Mouse (Mus musculus) MEL (cell line): Measurements from ENCODE around the gene Stat6. TPM values are rescaled to one million over a fixed set of nuclear protein-coding genes. Genes with fewer than 3 reads are reported as not detected.

Source experiments
- DNase-seq: peaks from one replicate; pipeline ENCODE4 v3.0.0; 2011; ENCODE audit warnings: low read depth, low spot score
- H3K27ac ChIP-seq: 2 replicates; pipeline ENCODE4 v1.5.1; 2012; ENCODE audit warnings: low read depth, mild to moderate bottlenecking, control low read depth, low read length, moderate library complexity; ENCODE audit not compliant: control insufficient read depth
- H3K27me3 ChIP-seq, 2 experiments: fragments of 150-350 bp in 1 of 2; sonication (generic) in 1 of 2; 2 replicates each; pipeline ENCODE4 v1.6.1; 2012; ENCODE audit warnings: low read length in 2 of 2, mild to moderate bottlenecking in 2 of 2, improper control_type of control experiment in 1 of 2, moderate library complexity in 1 of 2; ENCODE audit not compliant: insufficient read depth in 2 of 2, control insufficient read depth in 1 of 2
- H3K36me3 ChIP-seq, 2 experiments: 2 replicates each; pipeline ENCODE4 v1.6.1; 2012 to 2014; ENCODE audit warnings: low read length in 2 of 2, improper control_type of control experiment in 1 of 2, inconsistent platforms in 1 of 2, mild to moderate bottlenecking in 1 of 2; ENCODE audit not compliant: insufficient read depth in 2 of 2, control insufficient read depth in 1 of 2
- H3K4me1 ChIP-seq, 2 experiments: fragments of 150-350 bp in 1 of 2; sonication (generic) in 1 of 2; 2 replicates each; pipeline ENCODE4 v1.6.1; 2012; ENCODE audit warnings: low read length in 2 of 2, improper control_type of control experiment in 1 of 2, mild to moderate bottlenecking in 1 of 2; ENCODE audit not compliant: insufficient read depth in 2 of 2, control insufficient read depth in 1 of 2
- H3K4me3 ChIP-seq, 2 experiments: fragments of 150-350 bp in 1 of 2; sonication (generic) in 1 of 2; 2 replicates each; pipeline ENCODE4 v1.5.1; 2012; ENCODE audit warnings: low read depth in 2 of 2, low read length in 2 of 2, mild to moderate bottlenecking in 2 of 2, moderate library complexity in 2 of 2, control low read depth in 1 of 2, improper control_type of control experiment in 1 of 2; ENCODE audit not compliant: control insufficient read depth in 1 of 2, insufficient read depth in 1 of 2
- H3K79me2 ChIP-seq: 2 replicates; pipeline ENCODE4 v1.6.1; 2012; ENCODE audit warnings: mild to moderate bottlenecking, low read length, moderate library complexity; ENCODE audit not compliant: control insufficient read depth, poor library complexity, insufficient read depth
- H3K9ac ChIP-seq: 2 replicates; pipeline ENCODE4 v1.6.1; 2012; ENCODE audit warnings: low read depth, mild to moderate bottlenecking, control low read depth, low read length, moderate library complexity; ENCODE audit not compliant: control insufficient read depth, poor library complexity, severe bottlenecking
- H3K9me3 ChIP-seq: fragments of 150-350 bp; sonication (generic); replicated peaks from 2 replicates; pipeline ENCODE4 v1.6.1; 2012; ENCODE audit warnings: mild to moderate bottlenecking, low read length, improper control_type of control experiment, moderate library complexity; ENCODE audit not compliant: insufficient read depth
- CHD1 ChIP-seq: IDR thresholded peaks from 2 replicates; pipeline ENCODE4 v1.6.1; 2012; ENCODE audit warnings: low read depth, mild to moderate bottlenecking, inconsistent platforms, low read length, improper control_type of control experiment
- GABPA ChIP-seq: IDR thresholded peaks from 2 replicates; pipeline ENCODE4 v1.6.1; 2012; ENCODE audit warnings: low read depth, mild to moderate bottlenecking, inconsistent platforms, low read length, improper control_type of control experiment, moderate library complexity
- GATA1 ChIP-seq: IDR thresholded peaks from 2 replicates; pipeline ENCODE4 v1.6.1; 2011; ENCODE audit warnings: low read depth, low read length, improper control_type of control experiment
- HCFC1 ChIP-seq: IDR thresholded peaks from 2 replicates; pipeline ENCODE4 v1.6.1; 2012; ENCODE audit warnings: low read depth, mild to moderate bottlenecking, inconsistent platforms, low read length, improper control_type of control experiment, moderate library complexity
- JUND ChIP-seq: IDR thresholded peaks from 2 replicates; pipeline ENCODE4 v1.6.1; 2011; ENCODE audit warnings: low read depth, mild to moderate bottlenecking, improper control_type of control experiment, low read length
- MAX ChIP-seq: IDR thresholded peaks from 2 replicates; pipeline ENCODE4 v1.6.1; 2011; ENCODE audit warnings: low read length, improper control_type of control experiment
- MXI1 ChIP-seq: IDR thresholded peaks from 2 replicates; pipeline ENCODE4 v1.6.1; 2011; ENCODE audit warnings: mild to moderate bottlenecking, low read depth, low read length, improper control_type of control experiment
- MYB ChIP-seq: IDR thresholded peaks from 2 replicates; pipeline ENCODE4 v1.6.1; 2011; ENCODE audit warnings: mild to moderate bottlenecking, low read depth, low read length, improper control_type of control experiment
- MYC ChIP-seq: IDR thresholded peaks from 2 replicates; pipeline ENCODE4 v1.6.1; 2011; ENCODE audit warnings: low read depth, mild to moderate bottlenecking, low read length, improper control_type of control experiment, moderate library complexity
- NELFE ChIP-seq: IDR thresholded peaks from 2 replicates; pipeline ENCODE4 v1.6.1; 2011; ENCODE audit warnings: low read depth, low read length, improper control_type of control experiment
- POLR2A ChIP-seq, 2 experiments: IDR thresholded peaks; 2 replicates each; pipeline ENCODE4 v1.6.1; 2011 to 2012; ENCODE audit warnings: low read length in 2 of 2, mild to moderate bottlenecking in 2 of 2, control low read depth in 1 of 2, improper control_type of control experiment in 1 of 2, low read depth in 1 of 2, moderate library complexity in 1 of 2; ENCODE audit not compliant: control insufficient read depth in 1 of 2, insufficient read depth in 1 of 2, poor library complexity in 1 of 2
- POLR2AphosphoS2 ChIP-seq: IDR thresholded peaks from 2 replicates; pipeline ENCODE4 v1.6.1; 2011; ENCODE audit warnings: low read length, improper control_type of control experiment
- POLR2AphosphoS5 ChIP-seq: IDR thresholded peaks from 2 replicates; pipeline ENCODE4 v1.6.1; 2012; ENCODE audit warnings: low read depth, borderline replicate concordance, mild to moderate bottlenecking, inconsistent platforms, low read length, moderate library complexity, mixed read lengths
- SIN3A ChIP-seq: IDR thresholded peaks from 2 replicates; pipeline ENCODE4 v1.6.1; 2012; ENCODE audit warnings: low read length, improper control_type of control experiment, inconsistent platforms
- TAL1 ChIP-seq: IDR thresholded peaks from 2 replicates; pipeline ENCODE4 v1.6.1; 2012; ENCODE audit warnings: mild to moderate bottlenecking, inconsistent platforms, low read length, moderate library complexity, mixed read lengths
- TBP ChIP-seq: IDR thresholded peaks from 2 replicates; pipeline ENCODE4 v1.8.0; 2011; ENCODE audit warnings: low read depth, low read length, improper control_type of control experiment
- TCF12 ChIP-seq: IDR thresholded peaks from 2 replicates; pipeline ENCODE4 v1.6.1; 2014; ENCODE audit warnings: low read depth, mild to moderate bottlenecking, inconsistent platforms, low read length, improper control_type of control experiment, moderate library complexity
- UBTF ChIP-seq: IDR thresholded peaks from 2 replicates; pipeline ENCODE4 v1.6.1; 2012; ENCODE audit warnings: low read depth, mild to moderate bottlenecking, inconsistent platforms, low read length, improper control_type of control experiment, moderate library complexity, borderline replicate concordance; ENCODE audit not compliant: insufficient read depth
- USF1 ChIP-seq: IDR thresholded peaks from 2 replicates; pipeline ENCODE4 v1.6.1; 2014; ENCODE audit warnings: low read depth, mild to moderate bottlenecking, inconsistent platforms, low read length, improper control_type of control experiment, moderate library complexity
- USF2 ChIP-seq, 2 experiments: IDR thresholded peaks; 2 replicates each; pipeline ENCODE4 v1.6.1; 2011 to 2012; ENCODE audit warnings: improper control_type of control experiment in 2 of 2, low read length in 2 of 2, borderline replicate concordance in 1 of 2, inconsistent platforms in 1 of 2, low read depth in 1 of 2, mild to moderate bottlenecking in 1 of 2; ENCODE audit not compliant: insufficient read depth in 1 of 2
- ZC3H11A ChIP-seq: IDR thresholded peaks from 2 replicates; pipeline ENCODE4 v1.6.1; 2012; ENCODE audit warnings: low read depth, mild to moderate bottlenecking, inconsistent platforms, low read length, improper control_type of control experiment
- ZNF384 ChIP-seq: IDR thresholded peaks from 2 replicates; pipeline ENCODE4 v1.6.1; 2012; ENCODE audit warnings: low read depth, mild to moderate bottlenecking, inconsistent platforms, low read length, improper control_type of control experiment
- polyA plus RNA-seq, 2 experiments: library from polyadenylated mRNA; stranded (reverse) in 1 of 2; unstranded in 1 of 2; fragments of >175 nt in 1 of 2; fragments of >200 nt in 1 of 2; gene quantifications; 2 replicates each; pipeline versions ENCODE4 v1.2.1 to v1.2.4; 2012; ENCODE audit warnings: low replicate concordance in 2 of 2, low read depth in 1 of 2; ENCODE audit not compliant: insufficient read length in 2 of 2, insufficient read depth in 1 of 2, missing spikeins in 1 of 2
- total RNA-seq: library from RNA; depleted of rRNA; stranded (reverse); fragments of 300-350 nt; gene quantifications from 2 replicates; pipeline ENCODE4 v1.2.3, GENCODE M21; 2012

Stat6 gene
- total and polyA plus RNA-seq, 3 experiments = 34.9 to 50.2 TPM; not detected in 1

- no peak overlapping the region for H3K9ac ChIP-seq
- no peak overlapping the region for H3K4me3 ChIP-seq
- H3K79me2 ChIP-seq = no peaks in the 10 kb centered on the region
- TF ChIP-seq TCF12 = no peak
- no peak for TF ChIP-seq TAL1
- no peak for TF ChIP-seq ZC3H11A
- TF ChIP-seq SIN3A = no peak
- no peak for TF ChIP-seq USF2 (IDR thresholded peaks at IDR 0.05; ENCODE audit: borderline replicate concordance in 1 of 2, insufficient read depth in 1 of 2, low read depth in 1 of 2, low read length in 2 of 2)
- TF ChIP-seq CHD1 = no peak
- no peak for TF ChIP-seq TBP
- no peak for TF ChIP-seq MXI1
- TF ChIP-seq POLR2A (IDR thresholded peaks at IDR 0.05; ENCODE audit: control insufficient read depth in 1 of 2, insufficient read depth in 1 of 2, low read depth in 1 of 2, low read length in 2 of 2, poor library complexity in 1 of 2) = no peak
- TF ChIP-seq GATA1 = no peak
- no peak for TF ChIP-seq UBTF
- no peak for TF ChIP-seq POLR2AphosphoS2
- TF ChIP-seq HCFC1 = no peak
- no peak for TF ChIP-seq MYB
- TF ChIP-seq MAX = no peak
- TF ChIP-seq MYC = no peak
- TF ChIP-seq NELFE = no peak
- no peak for TF ChIP-seq ZNF384
- no peak for TF ChIP-seq JUND
- TF ChIP-seq POLR2AphosphoS5 = no peak
- no peak for DNase-seq
- H3K36me3 ChIP-seq = no peaks in the 10 kb centered on the region
- no peaks in the 10 kb centered on the region for H3K9me3 ChIP-seq
- H3K4me1 ChIP-seq = no peaks in the 10 kb centered on the region
- H3K27ac ChIP-seq = no peak overlapping the region
- peaks cover 4 to 23% of the 10 kb centered on the region in 2 experiments; a peak in 3 of 4 replicates for H3K27me3 ChIP-seq
These were observed 27.2 kb upstream of the Stat6 start for GRCm38 (mm10) chr10:127615591-127615990.

- no peaks in the 10 kb centered on the region for H3K4me1 ChIP-seq
- DNase-seq = no peak
These were observed 26.5 kb upstream of the Stat6 start for GRCm38 (mm10) chr10:127616261-127616679.

More at GRCm38 (mm10) chr10:127616261-127616679, 26.5 kb upstream of the Stat6 start:
- Histone ChIP-seq H3K36me3 (no peaks in the 10 kb centered on the region), H3K79me2 (no peaks in the 10 kb centered on the region), H3K27me3 (peaks cover 4 to 21% of the 10 kb centered on the region in 2 experiments; a peak in 3 of 4 replicates), H3K9me3 (no peaks in the 10 kb centered on the region), H3K9ac (no peak overlapping the region), H3K27ac (no peak overlapping the region), H3K4me3 (no peak overlapping the region)
- TF ChIP-seq SIN3A (no peak), JUND (no peak), GABPA (no peak), USF1 (no peak), ZC3H11A (no peak), POLR2A (IDR thresholded peaks at IDR 0.05; ENCODE audit: control insufficient read depth in 1 of 2, insufficient read depth in 1 of 2, low read depth in 1 of 2, low read length in 2 of 2, poor library complexity in 1 of 2) (no peak), CHD1 (no peak), USF2 (IDR thresholded peaks at IDR 0.05; ENCODE audit: borderline replicate concordance in 1 of 2, insufficient read depth in 1 of 2, low read depth in 1 of 2, low read length in 2 of 2) (no peak)
